Mouse (Mus musculus) liver, embryonic 11.5 days (tissue): Measurements from ENCODE around the gene Rc3h2. TPM values are rescaled to one million over a fixed set of nuclear protein-coding genes. Genes with fewer than 3 reads are reported as not detected.

ENCODE experiments used
- ATAC-seq: fragments of 200-750 bp; cut with Nextera tagmentation; replicated peaks from 2 replicates; pipeline ENCODE4 v1.8.0; 2017; ENCODE audit warnings: moderate number of reproducible peaks, mild to moderate bottlenecking, moderate TSS enrichment, moderate library complexity; ENCODE audit not compliant: low FRiP score
- DNase-seq: peaks from one replicate; pipeline ENCODE4 v3.0.0-alpha.2; 2017; ENCODE audit warnings: low spot score
- H3K27ac ChIP-seq: fragments of 300-500 bp; sonication (generic); 2 replicates; pipeline ENCODE4 v1.5.1; 2014; ENCODE audit warnings: mild to moderate bottlenecking, low read depth, low read length, control low read depth
- H3K27me3 ChIP-seq: fragments of 300-500 bp; sonication (generic); replicated peaks from 2 replicates; pipeline ENCODE4 v1.6.1; 2014; ENCODE audit warnings: low read length, mixed read lengths; ENCODE audit not compliant: control insufficient read depth, insufficient read depth
- H3K36me3 ChIP-seq: fragments of 300-500 bp; sonication (generic); 2 replicates; pipeline ENCODE4 v1.6.1; 2014; ENCODE audit warnings: mild to moderate bottlenecking, low read length, moderate library complexity, mixed read lengths; ENCODE audit not compliant: control insufficient read depth, insufficient read depth
- H3K4me1 ChIP-seq: fragments of 300-500 bp; sonication (generic); replicated peaks from 2 replicates; pipeline ENCODE4 v1.6.1; 2014; ENCODE audit warnings: low read length, mixed read lengths; ENCODE audit not compliant: control insufficient read depth, insufficient read depth
- H3K4me2 ChIP-seq: fragments of 300-500 bp; sonication (generic); 2 replicates; pipeline ENCODE4 v1.6.1; 2014; ENCODE audit warnings: mild to moderate bottlenecking, control low read depth, moderate library complexity
- H3K4me3 ChIP-seq: fragments of 300-500 bp; sonication (generic); 2 replicates; pipeline ENCODE4 v1.5.1; 2014; ENCODE audit warnings: low read depth, low read length, control low read depth
- H3K9ac ChIP-seq: fragments of 300-500 bp; sonication (generic); 2 replicates; pipeline ENCODE4 v1.6.1; 2014; ENCODE audit warnings: low read depth, low read length, control low read depth
- H3K9me3 ChIP-seq: fragments of 300-500 bp; sonication (generic); 2 replicates; pipeline ENCODE4 v1.6.1; 2016; ENCODE audit warnings: low read length, inconsistent platforms, mixed read lengths; ENCODE audit not compliant: control insufficient read depth
- WGBS: fragments of 180-500 bp; shearing (Covaris S2); extraction: QIAGEN DNeasy Blood & Tissue Kit; methylation state at CpG from one replicate; pipeline ENCODE4 v1.1.7; 2014; 5-methylcytosine and 5-hydroxymethylcytosine counted together
- polyA plus RNA-seq: library from polyadenylated mRNA; unstranded; fragments of >200 nt; fragmentation: Nextera tagmentation; extraction: Ambion mirVana; gene quantifications from 2 replicates; pipeline ENCODE4 v1.2.1, GENCODE M21; 2014

Rc3h2 gene
- polyA plus RNA-seq, 1 experiment from 2014 or later: 8.8 TPM

DNA sequence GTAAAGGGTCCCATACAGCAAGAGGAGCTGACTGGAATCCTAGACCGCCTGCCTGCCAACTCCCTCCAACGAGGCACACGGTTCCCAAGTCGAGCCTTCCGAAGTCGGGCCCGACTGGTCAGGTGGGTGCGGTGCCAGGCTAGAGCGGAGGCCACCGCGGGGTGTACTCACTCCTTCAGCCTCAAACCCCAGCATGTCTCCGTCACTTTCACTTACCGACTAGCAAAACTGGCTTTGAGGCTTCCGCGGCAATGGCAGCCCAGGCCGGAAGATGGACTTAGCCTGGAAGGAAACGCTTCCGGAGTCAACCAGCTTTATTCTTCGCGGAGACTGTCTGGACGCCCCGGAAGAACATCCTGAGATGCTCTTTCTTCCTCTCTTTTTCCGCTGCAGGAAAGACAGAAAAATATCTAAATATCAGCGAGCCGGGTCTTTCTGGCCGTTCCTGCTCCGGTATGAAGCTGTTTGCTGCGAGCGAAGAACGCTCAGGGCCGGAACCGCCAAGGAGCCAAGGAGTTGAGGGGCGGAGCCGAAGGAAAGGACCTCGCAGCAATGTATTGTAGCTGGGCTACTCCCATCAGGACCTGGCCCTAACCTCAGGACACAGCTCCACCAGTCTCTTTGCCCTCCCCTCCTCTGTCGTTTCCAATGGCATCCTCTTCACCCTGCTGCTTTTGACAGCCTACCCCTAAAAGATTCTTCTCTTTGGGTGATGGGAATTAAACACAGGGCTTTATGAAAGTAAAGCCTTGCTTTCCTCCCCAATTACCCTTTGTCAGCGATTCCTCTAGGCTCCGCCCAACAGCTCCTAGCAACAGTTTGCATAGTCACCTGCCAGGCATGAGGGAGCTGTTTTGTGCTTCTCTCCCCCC, 8.1 kb upstream of the Rc3h2 start:
- H3K4me2 ChIP-seq: peak overlapping the region; percentile 90

DNA sequence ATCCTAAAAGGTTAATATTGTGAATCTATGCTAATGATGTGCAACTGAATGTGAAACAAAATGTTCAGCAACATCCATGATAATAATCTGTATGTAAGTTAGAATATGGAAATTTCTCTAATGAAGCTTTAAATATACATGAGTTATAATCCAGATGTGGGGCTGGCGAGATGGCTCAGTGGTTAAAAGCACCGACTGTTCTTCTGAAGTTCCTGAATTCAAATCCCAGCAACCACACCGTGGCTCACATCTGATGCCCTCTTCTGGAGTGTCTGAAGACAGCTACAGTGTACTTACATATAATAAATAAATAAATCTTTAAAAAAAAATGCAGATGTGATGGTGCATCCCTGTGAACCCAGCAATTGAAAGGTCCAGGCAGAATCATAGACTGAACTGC, 968 bp upstream of the Rc3h2 start:
- no peak overlapping the region for H3K27ac ChIP-seq
- no peak overlapping the region for H3K4me2 ChIP-seq
- H3K4me3 ChIP-seq: no peak overlapping the region
- no peaks in the 10 kb centered on the region for H3K27me3 ChIP-seq
- no peaks in the 10 kb centered on the region; the same call in 1 of the 2 replicates for H3K36me3 ChIP-seq
- peaks cover 9% of the 10 kb centered on the region; the same call in 1 of the 2 replicates for H3K4me1 ChIP-seq
- no peak overlapping the region for H3K9ac ChIP-seq
- DNase-seq (no peak), ATAC-seq (no peak)
- H3K9me3 ChIP-seq: no peaks in the 10 kb centered on the region
- WGBS: 49% methylated on average over 3 of the region's 3 CpGs

More for the DNA sequence above, 8.1 kb upstream of the Rc3h2 start:
- Histone ChIP-seq H3K9ac (peak overlapping the region; percentile 93), H3K4me1 (peaks cover 7% of the 10 kb centered on the region), H3K27ac (peak overlapping the region; percentile 85), H3K27me3 (no peaks in the 10 kb centered on the region), H3K9me3 (no peaks in the 10 kb centered on the region), H3K36me3 (no peaks in the 10 kb centered on the region; the same call in 1 of the 2 replicates), H3K4me3 (peak overlapping the region; percentile 91)
- peak; percentile 94 for ATAC-seq
- under 1% methylated on average over 38 of the region's 38 CpGs for WGBS
- DNase-seq: peak; percentile 80

DNA sequence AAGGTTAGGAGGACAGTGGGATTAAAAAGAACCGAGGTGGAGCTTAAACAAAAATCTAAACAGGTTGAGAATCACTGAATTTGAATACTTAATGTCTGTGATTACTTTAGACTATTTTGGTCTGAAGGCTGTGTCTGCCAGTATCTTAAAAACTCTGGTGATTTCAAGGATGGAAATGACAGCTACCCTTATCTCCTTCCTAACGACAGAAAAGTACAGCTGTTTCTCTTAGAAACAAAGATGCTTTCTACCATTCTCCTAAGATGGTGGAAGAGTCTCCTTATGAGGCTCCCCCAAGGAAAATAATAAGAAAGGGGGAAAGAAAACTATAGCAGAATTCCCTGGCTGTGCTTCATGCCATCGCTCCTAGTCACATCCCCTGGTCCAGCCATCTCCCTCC, 800 bp downstream of the Rc3h2 start:
- H3K9ac ChIP-seq: peak overlapping the region; percentile 90
- peak overlapping the region; percentile 96 for H3K4me3 ChIP-seq
- WGBS: 5% methylated on average over 3 of the region's 3 CpGs
- peaks cover 9% of the 10 kb centered on the region; the same call in 1 of the 2 replicates for H3K4me1 ChIP-seq
- peak overlapping the region; percentile 85 for H3K4me2 ChIP-seq
- H3K27ac ChIP-seq: peak overlapping the region; percentile 88
- H3K36me3 ChIP-seq: no peaks in the 10 kb centered on the region
- DNase-seq: no peak
- H3K9me3 ChIP-seq: no peaks in the 10 kb centered on the region
- no peak for ATAC-seq
- no peaks in the 10 kb centered on the region for H3K27me3 ChIP-seq

DNA sequence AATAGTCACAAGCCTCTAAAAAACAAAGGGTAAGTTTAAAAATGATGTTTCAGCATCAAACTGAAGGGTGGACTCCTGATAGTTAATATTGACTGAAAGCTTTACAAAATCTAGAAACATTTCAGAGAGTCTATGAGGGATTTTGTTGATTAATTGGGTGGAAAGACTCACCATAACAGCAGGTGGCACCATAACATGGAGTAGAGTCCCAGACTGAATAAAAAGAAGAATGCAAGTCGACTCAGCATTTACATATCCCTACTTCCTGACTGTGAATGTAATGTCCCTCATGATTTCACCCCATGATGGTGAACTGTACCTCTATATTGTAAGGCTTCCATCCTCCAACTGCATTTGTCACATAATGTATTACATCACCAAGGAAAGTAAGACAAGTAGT, 27.2 kb downstream of the Rc3h2 start:
- DNase-seq (no peak), ATAC-seq (no peak)
- Histone ChIP-seq H3K9me3 (no peaks in the 10 kb centered on the region), H3K4me3 (no peak overlapping the region), H3K27me3 (no peaks in the 10 kb centered on the region), H3K4me2 (no peak overlapping the region), H3K9ac (no peak overlapping the region), H3K4me1 (no peaks in the 10 kb centered on the region), H3K36me3 (peaks cover 9% of the 10 kb centered on the region), H3K27ac (no peak overlapping the region)
- WGBS: 72% methylated on average over 1 of the region's 1 CpGs

DNA sequence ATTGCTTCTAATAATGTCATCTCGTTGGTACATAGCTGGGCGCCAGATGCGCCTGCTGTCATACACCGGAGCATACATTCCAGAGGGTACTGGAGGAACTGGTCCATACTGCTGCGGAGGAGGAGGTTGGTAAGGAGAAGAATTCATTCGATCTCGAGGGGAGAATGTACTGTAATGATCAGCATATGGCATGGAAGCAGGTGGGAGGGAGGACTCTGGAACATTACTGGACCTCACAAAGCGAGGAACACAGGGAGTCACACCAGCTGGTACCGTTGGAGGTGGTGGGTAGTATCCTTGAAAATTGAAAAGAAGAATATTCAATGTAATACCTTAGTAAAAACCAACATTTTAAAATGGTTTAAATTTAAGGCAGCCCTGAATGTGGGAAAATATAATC, 39.8 kb downstream of the Rc3h2 start:
- H3K9me3 ChIP-seq: no peaks in the 10 kb centered on the region
- no peak overlapping the region for H3K4me3 ChIP-seq
- H3K36me3 ChIP-seq: peaks cover 5% of the 10 kb centered on the region; the same call in 1 of the 2 replicates
- H3K27me3 ChIP-seq: no peaks in the 10 kb centered on the region
- H3K27ac ChIP-seq: no peak overlapping the region
- no peak overlapping the region for H3K4me2 ChIP-seq
- no peaks in the 10 kb centered on the region for H3K4me1 ChIP-seq
- H3K9ac ChIP-seq: no peak overlapping the region
- WGBS: 95% methylated on average over 9 of the region's 9 CpGs
- DNase-seq (no peak), ATAC-seq (no peak)

DNA sequence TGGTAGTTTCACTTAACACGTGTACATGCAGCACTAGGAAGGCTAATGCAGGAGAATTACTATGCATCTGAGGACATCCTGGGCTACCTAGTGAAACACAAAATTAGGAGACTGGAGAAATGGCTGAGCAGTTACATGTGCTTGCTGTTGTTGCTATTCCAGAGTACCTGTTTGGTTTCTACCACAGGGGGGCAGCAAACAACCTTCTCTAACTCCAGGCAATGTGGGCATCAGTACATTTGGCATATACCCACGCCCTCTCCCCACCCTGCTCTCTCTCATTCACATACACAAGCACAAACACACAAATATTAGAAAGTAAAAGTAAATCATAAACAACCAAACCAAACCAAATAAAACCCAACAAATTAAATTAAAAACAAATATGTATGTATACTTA, 42.5 kb downstream of the Rc3h2 start:
- H3K4me2 ChIP-seq: no peak overlapping the region
- no peaks in the 10 kb centered on the region for H3K27me3 ChIP-seq
- DNase-seq (no peak), ATAC-seq (no peak; the same call in 1 of the 2 replicates)
- no peak overlapping the region for H3K4me3 ChIP-seq
- no peak overlapping the region for H3K9ac ChIP-seq
- 71% methylated on average over 2 of the region's 2 CpGs for WGBS
- no peaks in the 10 kb centered on the region for H3K4me1 ChIP-seq
- H3K9me3 ChIP-seq: no peaks in the 10 kb centered on the region
- H3K27ac ChIP-seq: no peak overlapping the region
- peaks cover 6% of the 10 kb centered on the region; the same call in 1 of the 2 replicates for H3K36me3 ChIP-seq

DNA sequence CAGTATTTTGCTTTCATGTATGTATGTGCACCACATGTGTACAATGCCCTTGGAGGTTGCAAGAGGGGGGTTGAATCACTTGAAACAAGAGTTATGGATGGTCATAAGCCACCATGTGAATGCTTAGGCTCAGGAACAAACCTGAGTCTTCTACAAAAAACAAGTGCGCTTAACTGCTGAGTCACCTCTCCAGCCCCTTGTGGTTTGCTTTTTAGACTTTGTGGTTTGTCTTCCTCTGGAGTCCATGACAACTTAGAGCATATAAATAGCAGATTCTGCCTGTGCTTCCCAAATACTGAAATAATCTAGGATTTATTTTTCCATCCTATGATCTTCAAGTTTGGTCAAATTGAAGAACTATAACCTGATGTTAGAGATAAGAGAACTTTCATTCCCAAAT, 46.7 kb downstream of the Rc3h2 start:
- Histone ChIP-seq H3K36me3 (peaks cover 2% of the 10 kb centered on the region; the same call in 1 of the 2 replicates), H3K4me1 (no peaks in the 10 kb centered on the region), H3K27me3 (no peaks in the 10 kb centered on the region), H3K4me3 (no peak overlapping the region), H3K27ac (no peak overlapping the region), H3K4me2 (no peak overlapping the region), H3K9ac (no peak overlapping the region), H3K9me3 (no peaks in the 10 kb centered on the region)
- ATAC-seq (0 out of 2 replicates have a peak, but pooled peaks have one; percentile 53), DNase-seq (no peak)
- WGBS: 62% methylated on average over 1 of the region's 1 CpGs

DNA sequence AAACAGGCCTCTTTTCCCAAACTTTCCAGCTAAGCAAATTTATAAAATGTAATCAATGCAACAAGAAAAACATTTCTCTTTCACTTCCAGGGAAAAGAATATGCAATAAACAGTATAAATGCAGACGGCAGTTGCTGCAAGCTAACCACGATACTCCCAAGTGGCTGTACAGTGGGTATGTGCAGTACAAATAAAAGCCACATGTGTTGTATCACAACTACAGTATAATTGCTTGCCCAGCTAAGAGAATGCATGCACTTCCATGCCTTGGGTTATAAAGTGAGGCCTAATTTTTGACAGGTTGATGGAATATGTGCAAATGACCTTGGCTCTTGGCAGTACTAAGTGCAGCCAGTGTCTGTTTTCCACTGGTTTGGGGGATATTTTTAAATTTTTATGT, 52.1 kb downstream of the Rc3h2 start:
- 86% methylated on average over 2 of the region's 2 CpGs for WGBS
- Histone ChIP-seq H3K27ac (no peak overlapping the region), H3K36me3 (peaks cover 2% of the 10 kb centered on the region; the same call in 1 of the 2 replicates), H3K4me1 (no peaks in the 10 kb centered on the region), H3K9me3 (no peaks in the 10 kb centered on the region), H3K4me2 (no peak overlapping the region), H3K4me3 (no peak overlapping the region), H3K27me3 (no peaks in the 10 kb centered on the region), H3K9ac (no peak overlapping the region)
- DNase-seq (no peak), ATAC-seq (no peak)

DNA sequence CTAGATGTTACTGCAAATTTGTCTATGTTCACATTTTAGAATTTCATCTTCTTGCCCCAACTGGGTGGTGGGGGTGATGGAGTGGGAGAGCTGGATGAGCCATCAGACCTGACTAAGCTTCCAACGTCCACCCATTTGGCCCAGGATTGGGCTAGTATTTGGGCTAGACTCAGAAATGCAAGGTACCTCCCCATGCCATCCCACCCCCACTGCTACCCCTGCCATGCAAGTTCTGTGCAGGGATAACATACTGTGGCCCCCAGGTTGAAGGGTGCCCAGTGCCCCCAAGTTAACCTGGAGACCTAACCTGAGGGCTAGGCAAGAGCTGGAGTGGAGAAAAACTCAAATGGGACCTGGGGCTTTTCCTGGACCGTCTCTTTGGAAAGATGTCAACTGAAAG, 62.8 kb downstream of the Rc3h2 start:
- WGBS: 96% methylated on average over 2 of the region's 2 CpGs
- Histone ChIP-seq H3K4me3 (no peak overlapping the region), H3K9me3 (no peaks in the 10 kb centered on the region), H3K27me3 (no peaks in the 10 kb centered on the region), H3K9ac (no peak overlapping the region), H3K27ac (no peak overlapping the region), H3K4me1 (no peaks in the 10 kb centered on the region), H3K4me2 (peak overlapping the region; percentile 75), H3K36me3 (peaks cover 7% of the 10 kb centered on the region)
- DNase-seq: no peak
- no peak for ATAC-seq
